Mouse (Mus musculus) brain, embryonic 14.5 days (tissue): ENCODE measurements around the gene Herc4. TPM values are rescaled to one million over a fixed set of nuclear protein-coding genes. Genes with fewer than 3 reads are reported as not detected.
A peak's percentile ranks its signal among the peaks of the same experiment; 100 is the strongest.
"Not testable (repeated sequence)": the region's sequence is repeated elsewhere in the genome, so short reads cannot be mapped to it uniquely, and the experiment has no call there.

Experiments used
- DNase-seq: peaks from one replicate; pipeline ENCODE4 v3.0.0-alpha.2; 2011; ENCODE audit warnings: low read depth
- CTCF ChIP-seq: fragments of 200-500 bp; IDR thresholded peaks from 2 replicates; pipeline ENCODE4 v1.5.1; 2012; ENCODE audit warnings: inconsistent platforms, mild to moderate bottlenecking, moderate library complexity, borderline replicate concordance; ENCODE audit not compliant: insufficient read depth, insufficient read length; ENCODE audit errors: extremely low read depth
- POLR2A ChIP-seq: fragments of 200-500 bp; IDR thresholded peaks from 2 replicates; pipeline ENCODE4 v1.6.1; 2012; ENCODE audit warnings: mild to moderate bottlenecking, inconsistent platforms, borderline replicate concordance; ENCODE audit not compliant: poor library complexity, insufficient read depth, insufficient read length, severe bottlenecking; ENCODE audit errors: extremely low read depth
- polyA plus RNA-seq: library from polyadenylated mRNA; depleted of rRNA; stranded (reverse); fragments of >200 nt; gene quantifications from 2 replicates; pipeline ENCODE4 v1.2.3, GENCODE M21; 2012; rRNA removed

Gene Herc4
- polyA plus RNA-seq, 1 experiment: 36.2 TPM

- no peak for DNase-seq
These were observed 93.7 kb downstream of the Herc4 start for GRCm38 (mm10) chr10:63337326-63337725.

DNA sequence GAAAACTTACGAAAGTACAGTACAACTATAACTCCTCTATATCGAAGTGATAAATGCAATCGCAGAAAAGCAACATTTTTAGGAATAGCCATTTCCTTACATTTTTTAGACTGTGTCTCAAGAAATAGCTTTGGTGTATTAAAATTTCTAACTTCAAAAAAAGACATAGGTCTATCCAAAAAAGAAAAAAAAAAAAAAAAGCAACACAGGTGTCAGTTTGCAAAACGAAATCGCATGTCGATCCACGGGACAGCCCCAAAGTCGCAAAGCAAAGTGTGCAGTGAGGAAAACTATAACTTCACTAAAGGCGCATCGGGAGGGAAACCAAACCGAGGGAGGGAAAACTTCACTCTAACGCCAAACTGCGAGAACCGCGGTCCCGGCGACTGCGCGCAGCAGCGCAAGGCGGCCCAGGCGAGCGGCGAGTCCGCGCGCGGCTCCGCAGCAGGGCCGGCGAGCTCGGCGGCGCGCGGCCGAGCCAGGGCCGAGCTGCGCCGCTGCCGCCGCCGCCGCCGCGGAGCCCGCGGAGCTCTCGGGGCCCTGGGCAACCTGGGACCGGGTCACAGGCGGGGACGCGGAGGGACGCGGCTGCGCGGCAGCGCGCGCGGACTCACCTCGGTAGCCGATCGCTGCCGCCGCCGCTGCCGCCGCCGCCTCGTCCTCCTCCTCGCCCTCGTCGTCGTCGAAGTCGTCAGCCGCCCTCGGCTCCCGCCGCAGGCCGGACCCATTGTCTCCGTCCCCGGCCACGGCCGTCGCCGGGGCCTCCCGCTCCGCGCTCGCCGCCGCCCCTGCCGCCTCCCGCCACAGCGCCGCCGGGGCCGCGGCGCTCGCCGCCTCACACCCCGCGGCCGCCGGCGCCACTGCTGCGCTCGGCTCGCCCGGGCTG lies 94.6 kb downstream of the Herc4 start:
- peak; percentile 81 for DNase-seq
- peak; percentile 59 for TF ChIP-seq POLR2A
- no peak for TF ChIP-seq CTCF

More at GRCm38 (mm10) chr10:63337326-63337725, 93.7 kb downstream of the Herc4 start:
- TF ChIP-seq POLR2A (no peak), CTCF (no peak)

DNA sequence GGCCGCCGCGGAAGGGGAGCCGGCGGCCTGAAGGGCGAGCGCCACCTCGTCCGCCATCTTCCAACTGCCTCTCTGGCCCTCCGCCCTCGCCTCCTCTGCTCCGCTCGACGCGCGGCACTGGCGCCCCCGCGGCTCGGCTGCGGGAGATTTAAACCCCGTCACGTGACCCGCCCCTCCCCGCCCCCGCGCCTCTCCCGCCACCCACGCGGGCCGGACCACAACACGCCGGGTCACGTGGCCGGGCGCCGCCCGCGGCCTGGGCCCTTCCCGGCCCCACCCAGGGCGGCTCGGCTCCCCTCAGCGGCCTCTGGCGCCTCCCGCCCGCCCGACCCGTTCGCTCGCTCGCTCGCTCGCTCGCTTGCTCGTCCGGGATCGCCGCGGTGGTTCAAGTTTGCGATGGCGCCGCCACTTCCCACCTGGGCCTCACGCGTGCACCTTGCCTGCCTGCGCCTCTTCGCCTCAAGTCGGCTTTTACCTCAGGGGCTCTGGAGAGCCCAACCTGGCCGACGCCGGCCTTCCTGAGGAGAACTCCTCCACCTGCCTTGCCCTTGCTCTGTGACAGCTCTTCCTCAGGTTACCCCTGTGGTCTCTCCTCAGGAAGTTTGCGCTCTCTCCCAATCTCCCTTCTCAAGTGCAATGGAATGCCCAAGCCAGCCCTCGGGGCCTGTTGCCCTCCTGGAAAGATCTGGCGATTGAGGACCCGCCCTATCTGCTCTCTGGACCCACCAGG lies 95.5 kb downstream of the Herc4 start:
- DNase-seq: peak; percentile 95
- peak; percentile 99 for TF ChIP-seq POLR2A
- TF ChIP-seq CTCF: no peak

GRCm38 (mm10) chr10:63341351-63341750 lies 97.7 kb downstream of the Herc4 start:
- DNase-seq: no peak

DNA sequence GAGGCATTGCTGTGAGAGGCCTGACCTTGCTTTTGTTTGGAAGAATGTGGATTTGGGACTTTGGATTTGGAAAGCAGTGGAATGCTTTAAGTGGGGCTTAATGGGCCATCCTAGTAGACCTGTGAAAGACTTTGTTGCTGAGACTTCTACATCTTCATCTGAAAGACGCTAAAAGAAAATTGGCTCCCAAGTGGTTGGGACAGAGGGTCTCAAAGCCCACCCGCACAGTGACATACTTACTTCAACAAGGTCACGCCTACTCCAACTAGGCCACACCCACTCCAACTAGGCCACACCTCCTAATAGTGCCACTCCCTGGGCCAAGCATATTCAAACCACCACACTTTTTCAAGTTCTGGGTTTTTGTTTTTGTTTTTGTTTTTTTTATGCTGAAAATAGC lies 101.1 kb downstream of the Herc4 start:
- TF ChIP-seq CTCF: no peak
- no peak for TF ChIP-seq POLR2A
- no peak for DNase-seq

More at GRCm38 (mm10) chr10:63341351-63341750, 97.7 kb downstream of the Herc4 start:
- TF ChIP-seq CTCF (no peak), POLR2A (no peak)

DNA sequence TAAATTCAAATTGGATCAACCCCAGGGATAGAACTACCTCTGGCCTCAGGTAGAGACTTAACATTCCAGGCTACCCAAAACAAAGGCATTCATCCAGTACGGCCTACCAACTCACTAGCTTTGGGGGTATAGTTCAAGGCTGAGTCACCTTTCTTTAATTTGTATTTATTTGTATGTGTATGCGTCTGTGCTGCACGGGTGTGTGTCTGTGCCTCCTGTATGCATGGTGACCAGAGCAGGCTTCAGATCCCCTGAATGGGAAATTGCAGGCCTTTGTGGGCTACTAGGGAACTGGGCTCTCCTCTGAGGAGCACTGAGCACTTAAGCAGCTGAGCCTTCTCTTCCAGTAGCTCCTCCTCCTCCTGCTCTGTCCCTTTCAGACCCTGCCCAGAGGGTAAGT lies 104.7 kb downstream of the Herc4 start:
- TF ChIP-seq CTCF (no peak), POLR2A (no peak)
- DNase-seq: peak; percentile 6

DNA sequence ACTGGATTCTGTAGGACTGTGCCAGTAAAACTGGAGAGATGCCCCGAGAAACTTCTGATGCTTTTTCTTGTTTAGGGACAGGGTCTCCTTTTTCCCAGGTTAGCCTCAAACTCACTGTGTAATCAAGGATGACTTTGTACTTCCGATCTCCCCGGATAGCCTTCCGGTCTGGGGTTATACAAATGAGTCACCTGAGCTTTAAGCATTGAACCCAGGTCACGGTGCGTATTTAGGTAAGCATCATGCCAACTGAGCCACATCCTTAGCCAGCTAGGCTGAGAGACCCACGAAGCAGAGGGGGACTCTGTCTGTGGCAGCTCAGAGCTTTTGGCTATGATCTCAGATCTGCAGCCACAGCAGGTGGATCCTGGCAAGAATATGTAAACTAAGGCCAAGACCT lies 107.1 kb downstream of the Herc4 start:
- TF ChIP-seq CTCF (no peak), POLR2A (no peak)
- DNase-seq: no peak

- DNase-seq: not testable (repeated sequence)
These were observed 107.5 kb downstream of the Herc4 start for GRCm38 (mm10) chr10:63351099-63351498.

DNA sequence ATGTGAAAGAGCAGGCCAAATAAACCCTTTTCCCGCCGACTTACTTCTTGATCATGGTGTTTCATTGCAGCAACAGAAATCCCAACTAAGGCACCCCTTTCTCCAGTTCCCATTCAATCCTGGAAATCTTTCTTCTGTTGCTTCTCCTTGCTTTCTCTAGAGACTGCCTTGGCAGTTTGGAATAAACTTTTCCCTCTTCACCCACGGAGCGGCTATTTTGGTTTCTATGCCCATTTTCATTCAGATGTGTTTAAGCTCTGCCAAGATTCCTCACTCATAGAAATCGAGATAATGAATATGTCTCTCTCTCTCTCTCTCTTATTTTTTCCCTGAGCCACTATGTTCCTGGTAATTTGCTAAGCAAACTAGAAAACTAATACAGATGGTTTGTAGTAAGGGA lies 108.5 kb downstream of the Herc4 start:
- DNase-seq: peak; percentile 33
- TF ChIP-seq CTCF (no peak), POLR2A (no peak)

GRCm38 (mm10) chr10:63360502-63360901 lies 116.9 kb downstream of the Herc4 start:
- TF ChIP-seq POLR2A: no peak
- no peak for TF ChIP-seq CTCF
- no peak for DNase-seq

- TF ChIP-seq CTCF (no peak), POLR2A (no peak)
- no peak for DNase-seq
These were observed 122.4 kb downstream of the Herc4 start for GRCm38 (mm10) chr10:63365918-63366455.

- TF ChIP-seq CTCF (no peak), POLR2A (no peak)
- DNase-seq: no peak
These were observed 123.8 kb downstream of the Herc4 start for GRCm38 (mm10) chr10:63367386-63367785.

Other genes starting within 250 kb of the Herc4 start
- gene Hnrnph3, start 219.6 kb upstream of the Herc4 start, polyA plus RNA-seq: 137 and 177 TPM in 2 replicates
- 1.7 and 1.9 TPM in 2 replicates for gene Pbld2, start 219.5 kb upstream of the Herc4 start, polyA plus RNA-seq
- gene Pbld1, start 183.6 kb upstream of the Herc4 start, polyA plus RNA-seq: 0.12 and 0.33 TPM in 2 replicates
- 0.54 and 3.1 TPM in 2 replicates for gene Atoh7, start 144.2 kb upstream of the Herc4 start, polyA plus RNA-seq
- 0.20 and 0.34 TPM in 2 replicates for gene Mypn, start 39.9 kb upstream of the Herc4 start, polyA plus RNA-seq
- gene Sirt1, start 137.9 kb downstream of the Herc4 start, polyA plus RNA-seq: 16.4 and 17.2 TPM in 2 replicates
- 9.3 and 11.5 TPM in 2 replicates for gene Dnajc12, start 138.6 kb downstream of the Herc4 start, polyA plus RNA-seq
- gene Gm7075, start 178.0 kb downstream of the Herc4 start, polyA plus RNA-seq: not detected in 2 replicates
- 0.10 and 0.25 TPM in 2 replicates for gene Ctnna3, start 186.3 kb downstream of the Herc4 start, polyA plus RNA-seq